Mouse (Mus musculus) heart, adult 8-10 months (tissue): Measurements from ENCODE around the gene Adamts2. TPM values are rescaled to one million over a fixed set of nuclear protein-coding genes. Genes with fewer than 3 reads are reported as not detected.

ENCODE experiments used
- DNase-seq: peaks from one replicate; pipeline ENCODE4 v3.0.0; 2022; ENCODE audit warnings: low spot score
- total RNA-seq, 4 experiments: library from RNA; stranded (reverse); gene quantifications; 2 replicates each; pipeline ENCODE4 v1.2.4; 2022

Gene Adamts2
- total RNA-seq, 4 experiments from 2014 or later: 6.1 to 7.1 (median 6.8) TPM

GRCm38 (mm10) chr11:50671376-50671775 lies 69.5 kb downstream of the Adamts2 start:
- no peak for DNase-seq

- DNase-seq: no peak
These were observed 70.0 kb downstream of the Adamts2 start for GRCm38 (mm10) chr11:50671820-50672310.

- peak; percentile 78 for DNase-seq
These were observed 71.0 kb downstream of the Adamts2 start for GRCm38 (mm10) chr11:50672866-50673265.

GRCm38 (mm10) chr11:50673525-50674250 lies 71.8 kb downstream of the Adamts2 start:
- DNase-seq: no peak

GRCm38 (mm10) chr11:50674390-50674789 lies 72.5 kb downstream of the Adamts2 start:
- DNase-seq: peak; percentile 66

GRCm38 (mm10) chr11:50678650-50679049 lies 76.8 kb downstream of the Adamts2 start:
- no peak for DNase-seq

- peak; percentile 42 for DNase-seq
These were observed 80.1 kb downstream of the Adamts2 start for GRCm38 (mm10) chr11:50681940-50682339.

- no peak for DNase-seq
These were observed 81.9 kb downstream of the Adamts2 start for GRCm38 (mm10) chr11:50683821-50684220.

GRCm38 (mm10) chr11:50688584-50688983 lies 86.7 kb downstream of the Adamts2 start:
- no peak for DNase-seq

GRCm38 (mm10) chr11:50689672-50690071 lies 87.8 kb downstream of the Adamts2 start:
- DNase-seq: no peak

GRCm38 (mm10) chr11:50699971-50700370 lies 98.1 kb downstream of the Adamts2 start:
- no peak for DNase-seq

GRCm38 (mm10) chr11:50700496-50700895 lies 98.6 kb downstream of the Adamts2 start:
- no peak for DNase-seq

- no peak for DNase-seq
These were observed 101.5 kb downstream of the Adamts2 start for GRCm38 (mm10) chr11:50703397-50703796.

- DNase-seq: no peak
These were observed 102.6 kb downstream of the Adamts2 start for GRCm38 (mm10) chr11:50704511-50704910.

- DNase-seq: peak; percentile 59
These were observed 105.4 kb downstream of the Adamts2 start for GRCm38 (mm10) chr11:50707259-50707658.

- no peak for DNase-seq
These were observed 111.8 kb downstream of the Adamts2 start for GRCm38 (mm10) chr11:50713610-50714202.

- DNase-seq: no peak
These were observed 113.2 kb downstream of the Adamts2 start for GRCm38 (mm10) chr11:50715091-50715490.

- peak; percentile 45 for DNase-seq
These were observed 115.6 kb downstream of the Adamts2 start for GRCm38 (mm10) chr11:50717381-50717897.

- no peak for DNase-seq
These were observed 117.0 kb downstream of the Adamts2 start for GRCm38 (mm10) chr11:50718862-50719261.

GRCm38 (mm10) chr11:50720421-50720820 lies 118.5 kb downstream of the Adamts2 start:
- DNase-seq: no peak

- no peak for DNase-seq
These were observed 119.1 kb downstream of the Adamts2 start for GRCm38 (mm10) chr11:50720856-50721550.

GRCm38 (mm10) chr11:50725595-50725994 lies 123.7 kb downstream of the Adamts2 start:
- no peak for DNase-seq
